Mouse (Mus musculus): ENCODE results near the gene Sparcl1. TPM values are rescaled to one million over a fixed set of nuclear protein-coding genes. Genes with fewer than 3 reads are reported as not detected.

Gene Sparcl1
- polyA plus RNA-seq, 1 experiment: 0.02 TPM

GRCm38 (mm10) chr5:104043704-104044103 is 69.8 kb downstream of the Sparcl1 start:
- Histone ChIP-seq H3K79me2 (ENCODE audit: control insufficient read depth, insufficient read depth) (peaks cover 10% of the 10 kb centered on the region), H3ac (ENCODE audit: control insufficient read depth, insufficient read length) (no peak overlapping the region), H3K4me3 (no peak overlapping the region), H3K36me3 (ENCODE audit: control insufficient read depth, insufficient read depth) (no peaks in the 10 kb centered on the region), H3K4me2 (ENCODE audit: low read depth) (peak overlapping the region; percentile 5), H3K27me3 (ENCODE audit: control insufficient read depth, insufficient read depth, insufficient read length) (no peaks in the 10 kb centered on the region)
- TF ChIP-seq MYOD1 (IDR thresholded peaks at IDR 0.05; ENCODE audit: control insufficient read depth in 1 of 3, insufficient read length in 2 of 3, low read depth in 2 of 3) (peak; percentile 62 to 90 (median 86)), TCF12 (IDR thresholded peaks at IDR 0.05; ENCODE audit: insufficient read depth, poor library complexity, severe bottlenecking) (peak; percentile 79), TCF3 (IDR thresholded peaks at IDR 0.05; ENCODE audit: insufficient read length, low read depth) (peak; percentile 74), REST (IDR thresholded peaks at IDR 0.05; ENCODE audit: insufficient read depth, insufficient read length) (no peak), CEBPB (IDR thresholded peaks at IDR 0.05; ENCODE audit: insufficient read depth, poor library complexity, severe bottlenecking) (no peak), MAX (IDR thresholded peaks at IDR 0.05; ENCODE audit: low read depth) (no peak), USF1 (IDR thresholded peaks at IDR 0.05; ENCODE audit: low read depth) (peak; percentile 36), E2F4 (IDR thresholded peaks at IDR 0.05; ENCODE audit: insufficient read depth) (no peak), SRF (IDR thresholded peaks at IDR 0.05; ENCODE audit: control insufficient read depth, insufficient read length, low read depth) (no peak), POLR2AphosphoS2 (IDR thresholded peaks at IDR 0.05; ENCODE audit: insufficient read length, low read depth) (no peak), POLR2A (IDR thresholded peaks at IDR 0.05; ENCODE audit: insufficient read length, low read depth) (no peak), MYOG (IDR thresholded peaks at IDR 0.05; ENCODE audit: control insufficient read depth in 1 of 3, insufficient read depth in 1 of 3, insufficient read length in 2 of 3, low read depth in 2 of 3) (peak in 2 of 3 experiments; percentile 88 to 94)

- no peak for TF ChIP-seq SRF (IDR thresholded peaks at IDR 0.05; ENCODE audit: control insufficient read depth, insufficient read length, low read depth)
- TF ChIP-seq MYOD1 (IDR thresholded peaks at IDR 0.05; ENCODE audit: control insufficient read depth in 1 of 3, insufficient read length in 2 of 3, low read depth in 2 of 3): no peak
- TF ChIP-seq MYOG (IDR thresholded peaks at IDR 0.05; ENCODE audit: control insufficient read depth in 1 of 3, insufficient read depth in 1 of 3, insufficient read length in 2 of 3, low read depth in 2 of 3): no peak
- TF ChIP-seq TCF12 (IDR thresholded peaks at IDR 0.05; ENCODE audit: insufficient read depth, poor library complexity, severe bottlenecking): no peak
- TF ChIP-seq MAX (IDR thresholded peaks at IDR 0.05; ENCODE audit: low read depth): no peak
- no peak for TF ChIP-seq E2F4 (IDR thresholded peaks at IDR 0.05; ENCODE audit: insufficient read depth)
- TF ChIP-seq REST (IDR thresholded peaks at IDR 0.05; ENCODE audit: insufficient read depth, insufficient read length): no peak
- TF ChIP-seq POLR2A (IDR thresholded peaks at IDR 0.05; ENCODE audit: insufficient read length, low read depth): no peak
- TF ChIP-seq CEBPB (IDR thresholded peaks at IDR 0.05; ENCODE audit: insufficient read depth, poor library complexity, severe bottlenecking): no peak
- TF ChIP-seq TCF3 (IDR thresholded peaks at IDR 0.05; ENCODE audit: insufficient read length, low read depth): no peak
- TF ChIP-seq USF1 (IDR thresholded peaks at IDR 0.05; ENCODE audit: low read depth): no peak
- TF ChIP-seq POLR2AphosphoS2 (IDR thresholded peaks at IDR 0.05; ENCODE audit: insufficient read length, low read depth): no peak
- no peak overlapping the region for H3ac ChIP-seq (ENCODE audit: control insufficient read depth, insufficient read length)
- peaks cover 8% of the 10 kb centered on the region for H3K79me2 ChIP-seq (ENCODE audit: control insufficient read depth, insufficient read depth)
- no peaks in the 10 kb centered on the region for H3K36me3 ChIP-seq (ENCODE audit: control insufficient read depth, insufficient read depth)
- no peaks in the 10 kb centered on the region for H3K27me3 ChIP-seq (ENCODE audit: control insufficient read depth, insufficient read depth, insufficient read length)
- no peak overlapping the region for H3K4me2 ChIP-seq (ENCODE audit: low read depth)
- no peak overlapping the region for H3K4me3 ChIP-seq
These were observed 70.6 kb downstream of the Sparcl1 start for GRCm38 (mm10) chr5:104042906-104043305.

- Histone ChIP-seq H3K4me2 (ENCODE audit: low read depth) (no peak overlapping the region), H3K36me3 (ENCODE audit: control insufficient read depth, insufficient read depth) (no peaks in the 10 kb centered on the region), H3K79me2 (ENCODE audit: control insufficient read depth, insufficient read depth) (no peaks in the 10 kb centered on the region), H3K4me3 (no peak overlapping the region), H3ac (ENCODE audit: control insufficient read depth, insufficient read length) (no peak overlapping the region), H3K27me3 (ENCODE audit: control insufficient read depth, insufficient read depth, insufficient read length) (no peaks in the 10 kb centered on the region)
- TF ChIP-seq MYOG (IDR thresholded peaks at IDR 0.05; ENCODE audit: control insufficient read depth in 1 of 3, insufficient read depth in 1 of 3, insufficient read length in 2 of 3, low read depth in 2 of 3): no peak
- no peak for TF ChIP-seq REST (IDR thresholded peaks at IDR 0.05; ENCODE audit: insufficient read depth, insufficient read length)
- TF ChIP-seq MAX (IDR thresholded peaks at IDR 0.05; ENCODE audit: low read depth): no peak
- no peak for TF ChIP-seq POLR2A (IDR thresholded peaks at IDR 0.05; ENCODE audit: insufficient read length, low read depth)
- no peak for TF ChIP-seq SRF (IDR thresholded peaks at IDR 0.05; ENCODE audit: control insufficient read depth, insufficient read length, low read depth)
- no peak for TF ChIP-seq E2F4 (IDR thresholded peaks at IDR 0.05; ENCODE audit: insufficient read depth)
- no peak for TF ChIP-seq MYOD1 (IDR thresholded peaks at IDR 0.05; ENCODE audit: control insufficient read depth in 1 of 3, insufficient read length in 2 of 3, low read depth in 2 of 3)
- TF ChIP-seq TCF3 (IDR thresholded peaks at IDR 0.05; ENCODE audit: insufficient read length, low read depth): no peak
- TF ChIP-seq POLR2AphosphoS2 (IDR thresholded peaks at IDR 0.05; ENCODE audit: insufficient read length, low read depth): no peak
These were observed 74.2 kb downstream of the Sparcl1 start for GRCm38 (mm10) chr5:104039154-104039932.

- Histone ChIP-seq H3ac (ENCODE audit: control insufficient read depth, insufficient read length) (no peak overlapping the region), H3K4me3 (no peak overlapping the region), H3K4me2 (ENCODE audit: low read depth) (no peak overlapping the region), H3K79me2 (ENCODE audit: control insufficient read depth, insufficient read depth) (no peaks in the 10 kb centered on the region), H3K27me3 (ENCODE audit: control insufficient read depth, insufficient read depth, insufficient read length) (no peaks in the 10 kb centered on the region), H3K36me3 (ENCODE audit: control insufficient read depth, insufficient read depth) (no peaks in the 10 kb centered on the region)
- TF ChIP-seq POLR2A (IDR thresholded peaks at IDR 0.05; ENCODE audit: insufficient read length, low read depth) (no peak), MYOG (IDR thresholded peaks at IDR 0.05; ENCODE audit: control insufficient read depth in 1 of 3, insufficient read depth in 1 of 3, insufficient read length in 2 of 3, low read depth in 2 of 3) (no peak), SRF (IDR thresholded peaks at IDR 0.05; ENCODE audit: control insufficient read depth, insufficient read length, low read depth) (no peak), MYOD1 (IDR thresholded peaks at IDR 0.05; ENCODE audit: control insufficient read depth in 1 of 3, insufficient read length in 2 of 3, low read depth in 2 of 3) (no peak)
These were observed 76.8 kb downstream of the Sparcl1 start for GRCm38 (mm10) chr5:104036686-104037085.

All from myocyte (in vitro differentiated cells).